Mouse (Mus musculus) E14TG2a.4 (cell line): ENCODE results near the gene Asb3.

Source experiments
- H3K27me3 ChIP-seq: 2 replicates; pipeline ENCODE4 v1.6.1; 2014; ENCODE audit warnings: low read length, control low read depth; ENCODE audit not compliant: insufficient read depth
- H3K36me3 ChIP-seq: 2 replicates; pipeline ENCODE4 v1.6.1; 2014; ENCODE audit warnings: low read length, control low read depth; ENCODE audit not compliant: insufficient read depth
- H3K4me1 ChIP-seq: replicated peaks from 2 replicates; pipeline ENCODE4 v1.6.1; 2014; ENCODE audit warnings: low read depth, low read length, control low read depth
- H3K4me3 ChIP-seq: replicated peaks from 2 replicates; pipeline ENCODE4 v1.5.1; 2014; ENCODE audit warnings: mild to moderate bottlenecking, low read length
- H3K9me3 ChIP-seq: 2 replicates; pipeline ENCODE4 v1.6.1; 2014; ENCODE audit warnings: low read length, control low read depth
- CTCF ChIP-seq: conservative IDR thresholded peaks from 2 replicates; pipeline ENCODE4 v1.5.1; 2014; ENCODE audit warnings: low read length
- NANOG ChIP-seq: IDR thresholded peaks from 2 replicates; pipeline ENCODE4 v1.6.1; 2014; ENCODE audit warnings: borderline replicate concordance, low read length, mixed read lengths
- POU5F1 ChIP-seq: IDR thresholded peaks from 2 replicates; pipeline ENCODE4 v1.6.1; 2014; ENCODE audit warnings: low read length, borderline replicate concordance

The Asb3 gene

DNA sequence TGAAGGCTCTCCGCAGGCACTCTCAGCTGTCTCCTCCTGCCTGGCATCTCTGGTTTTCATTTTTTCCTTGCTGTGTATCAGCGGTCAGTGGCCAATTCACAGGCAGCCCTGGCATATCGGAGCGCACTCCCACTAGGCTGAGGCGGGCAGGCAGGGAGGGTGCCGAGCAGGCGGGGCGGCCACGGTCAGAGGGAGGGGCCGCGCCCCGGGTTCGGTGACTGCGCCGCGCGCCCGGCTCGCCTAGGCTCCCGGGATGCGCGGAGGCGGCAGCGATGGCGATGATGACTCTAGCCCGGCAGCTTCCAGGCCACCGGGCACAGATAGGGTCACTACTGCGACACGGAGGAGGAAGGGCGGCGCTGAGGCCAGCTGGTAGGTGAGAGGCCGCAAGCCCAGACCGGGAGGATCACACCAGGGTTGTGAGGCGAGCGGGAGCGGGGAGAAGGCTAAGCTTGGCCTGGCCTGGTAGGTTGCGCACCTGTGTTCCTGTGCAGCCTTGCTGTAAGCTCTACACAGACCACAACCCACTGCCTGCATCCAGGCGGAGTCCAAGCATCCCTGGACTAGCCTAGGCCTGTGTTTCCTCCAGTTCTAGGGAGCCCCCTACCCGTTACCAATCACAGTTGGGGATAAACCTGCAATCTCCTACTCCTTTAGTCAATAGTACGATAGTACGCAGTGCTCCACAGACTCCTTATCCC lies at the start of gene Asb3, which contains the start of gene Gpr75:
Asb3 (plus strand) TSS at position 246 of the 701 bp plus-strand sequence.
Gpr75 (plus strand) TSS at position 188 of the 701 bp plus-strand sequence.
- Histone ChIP-seq H3K36me3 (peaks cover under 1% of the 10 kb centered on the region; the same call in 1 of the 2 replicates), H3K27me3 (peaks cover 3% of the 10 kb centered on the region; the same call in 1 of the 2 replicates), H3K9me3 (no peaks in the 10 kb centered on the region), H3K4me1 (peaks cover 11% of the 10 kb centered on the region; the same call in 1 of the 2 replicates), H3K4me3 (peak within 1 kb of the TSS; percentile 87)
- TF ChIP-seq CTCF (no peak), POU5F1 (no peak), NANOG (no peak)

DNA sequence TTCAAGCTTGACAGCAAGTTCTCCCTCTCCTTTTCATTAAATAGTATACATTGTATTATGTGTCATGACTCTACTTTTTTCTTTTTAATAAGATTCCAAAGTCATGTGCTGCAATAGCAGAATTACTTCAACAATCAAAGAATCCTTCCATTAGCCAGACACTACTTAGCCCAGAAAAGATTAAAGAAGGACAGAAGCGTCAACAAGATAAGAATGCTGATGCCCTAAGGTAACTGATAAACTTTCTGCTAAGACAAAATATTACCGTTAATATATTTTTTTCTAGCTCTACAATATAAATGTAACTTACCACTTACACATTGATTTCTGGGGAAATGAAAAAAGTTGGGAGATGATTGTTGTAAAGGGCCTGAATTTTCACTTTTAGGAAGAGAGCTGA lies 46.4 kb upstream of the Asb3 start:
- H3K4me1 ChIP-seq: no peaks in the 10 kb centered on the region
- H3K9me3 ChIP-seq: no peaks in the 10 kb centered on the region
- peaks cover 84% of the 10 kb centered on the region for H3K36me3 ChIP-seq
- TF ChIP-seq POU5F1: no peak
- no peak for TF ChIP-seq CTCF
- TF ChIP-seq NANOG: no peak
- H3K4me3 ChIP-seq: no peak overlapping the region
- H3K27me3 ChIP-seq: no peaks in the 10 kb centered on the region

DNA sequence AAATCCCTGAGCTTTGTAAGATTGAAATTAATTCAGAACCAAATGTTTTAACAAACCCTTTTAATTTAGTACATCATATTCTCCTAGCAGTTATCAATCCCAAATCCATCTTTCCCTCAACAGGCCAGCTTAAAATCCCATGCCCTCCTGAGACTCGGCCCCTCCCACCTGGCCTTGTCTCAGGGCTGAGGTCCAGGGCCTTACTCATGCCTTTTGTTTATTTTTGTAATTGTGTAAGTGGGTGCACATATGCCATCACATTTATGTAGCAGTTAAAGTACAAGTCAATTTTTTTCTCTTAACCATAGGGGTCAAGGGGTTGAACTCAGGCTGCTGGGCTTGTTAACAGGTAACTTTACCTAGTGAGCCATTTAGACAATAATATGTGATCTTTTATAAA lies 40.9 kb upstream of the Asb3 start:
- H3K36me3 ChIP-seq: peaks cover 75% of the 10 kb centered on the region
- no peak for TF ChIP-seq NANOG
- TF ChIP-seq CTCF: no peak
- no peak for TF ChIP-seq POU5F1
- no peaks in the 10 kb centered on the region for H3K4me1 ChIP-seq
- H3K27me3 ChIP-seq: no peaks in the 10 kb centered on the region
- H3K9me3 ChIP-seq: no peaks in the 10 kb centered on the region
- H3K4me3 ChIP-seq: no peak overlapping the region

GRCm38 (mm10) chr11:30872425-30872824 lies 12.8 kb upstream of the Asb3 start:
- TF ChIP-seq CTCF (no peak), POU5F1 (no peak), NANOG (no peak)
- H3K27me3 ChIP-seq: no peaks in the 10 kb centered on the region
- no peaks in the 10 kb centered on the region for H3K9me3 ChIP-seq
- peaks cover 59% of the 10 kb centered on the region for H3K36me3 ChIP-seq
- no peaks in the 10 kb centered on the region for H3K4me1 ChIP-seq
- no peak overlapping the region for H3K4me3 ChIP-seq

DNA sequence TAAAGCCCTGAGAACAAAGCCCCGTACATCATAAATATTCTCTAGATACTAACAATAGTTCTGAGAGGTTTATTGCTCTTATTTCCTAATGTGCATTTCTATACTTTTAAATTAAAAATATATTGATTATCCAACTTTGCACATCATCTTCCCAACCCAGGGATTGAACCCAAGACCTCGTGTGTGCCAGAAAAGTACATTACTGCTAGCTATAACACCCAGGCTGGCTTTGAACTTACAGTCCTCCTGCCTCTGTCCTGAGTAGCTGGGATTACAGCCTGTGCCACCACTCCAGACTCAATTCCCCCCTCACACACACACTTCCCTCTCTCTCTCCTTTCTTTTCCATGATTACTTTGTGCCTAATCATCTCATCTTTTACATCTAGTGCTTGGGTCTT lies 2.9 kb downstream of the Asb3 start:
- peaks cover 7% of the 10 kb centered on the region; the same call in 1 of the 2 replicates for H3K27me3 ChIP-seq
- H3K9me3 ChIP-seq: no peaks in the 10 kb centered on the region
- H3K36me3 ChIP-seq: no peaks in the 10 kb centered on the region
- peaks cover 11% of the 10 kb centered on the region; the same call in 1 of the 2 replicates for H3K4me1 ChIP-seq
- no peak for TF ChIP-seq CTCF
- no peak for TF ChIP-seq NANOG
- no peak for TF ChIP-seq POU5F1
- no peak overlapping the region for H3K4me3 ChIP-seq

DNA sequence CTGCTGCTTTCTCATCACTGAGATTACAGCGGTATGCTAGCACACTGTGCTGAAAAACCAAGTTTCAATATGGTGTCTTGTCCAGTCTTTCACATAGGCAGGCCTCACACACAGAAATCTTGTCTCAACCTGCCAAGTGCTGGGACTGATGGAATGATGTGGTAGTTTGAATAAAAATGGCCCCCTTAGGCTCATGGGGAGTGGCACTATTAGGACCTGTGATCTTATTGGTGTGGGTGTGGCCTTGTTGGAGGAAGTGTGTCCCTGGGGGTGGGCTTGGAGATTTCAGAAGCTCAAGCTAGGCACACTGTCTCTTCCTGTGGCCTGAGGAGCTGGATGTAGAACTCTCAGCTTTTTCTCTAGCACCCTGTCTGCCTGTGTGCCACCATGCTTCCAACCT lies 11.0 kb downstream of the Asb3 start:
- H3K4me1 ChIP-seq: no peaks in the 10 kb centered on the region; the same call in 1 of the 2 replicates
- TF ChIP-seq NANOG: no peak
- TF ChIP-seq POU5F1: no peak
- TF ChIP-seq CTCF: no peak
- H3K9me3 ChIP-seq: peaks cover 7% of the 10 kb centered on the region; the same call in 1 of the 2 replicates
- H3K36me3 ChIP-seq: no peaks in the 10 kb centered on the region
- 0 out of 2 replicates have a peak, but pooled peaks cover 3% of the 10 kb centered on the region for H3K27me3 ChIP-seq
- H3K4me3 ChIP-seq: no peak overlapping the region

GRCm38 (mm10) chr11:30899312-30899711 lies 14.1 kb downstream of the Asb3 start:
- Histone ChIP-seq H3K9me3 (peaks cover 7% of the 10 kb centered on the region; the same call in 1 of the 2 replicates), H3K36me3 (no peaks in the 10 kb centered on the region), H3K4me3 (no peak overlapping the region), H3K27me3 (no peaks in the 10 kb centered on the region), H3K4me1 (no peaks in the 10 kb centered on the region; the same call in 1 of the 2 replicates)
- TF ChIP-seq POU5F1 (no peak), CTCF (no peak), NANOG (no peak)

DNA sequence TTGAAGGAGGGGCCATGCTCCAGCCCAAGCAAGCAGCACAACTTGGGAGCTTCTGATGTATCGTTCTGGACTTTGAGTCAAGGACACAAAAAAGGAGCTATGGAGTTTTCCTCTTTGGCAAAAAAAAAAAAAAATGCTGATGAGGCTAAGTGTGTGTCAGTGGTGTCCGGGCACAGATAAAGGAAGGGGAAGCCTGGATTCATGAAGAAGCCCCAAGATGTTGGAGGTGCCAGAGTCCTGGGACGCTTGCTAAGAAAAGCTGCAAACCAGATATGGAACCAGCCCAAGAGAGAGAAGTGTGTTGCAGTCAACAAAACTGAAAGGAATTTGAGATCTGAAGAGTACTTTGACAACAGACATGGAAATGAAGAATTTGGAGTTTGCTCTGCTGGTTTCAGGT lies 27.1 kb downstream of the Asb3 start:
- Histone ChIP-seq H3K27me3 (no peaks in the 10 kb centered on the region), H3K4me1 (no peaks in the 10 kb centered on the region), H3K9me3 (no peaks in the 10 kb centered on the region), H3K4me3 (no peak overlapping the region), H3K36me3 (no peaks in the 10 kb centered on the region)
- no peak for TF ChIP-seq POU5F1
- TF ChIP-seq CTCF: no peak
- no peak for TF ChIP-seq NANOG

GRCm38 (mm10) chr11:30920641-30921040 lies 35.4 kb downstream of the Asb3 start:
- no peaks in the 10 kb centered on the region for H3K27me3 ChIP-seq
- no peaks in the 10 kb centered on the region for H3K9me3 ChIP-seq
- H3K4me3 ChIP-seq: no peak overlapping the region
- H3K36me3 ChIP-seq: peaks cover 6% of the 10 kb centered on the region; the same call in 1 of the 2 replicates
- TF ChIP-seq NANOG (no peak), CTCF (no peak), POU5F1 (no peak)
- 0 out of 2 replicates have a peak, but pooled peaks cover 4% of the 10 kb centered on the region for H3K4me1 ChIP-seq
